Mouse (Mus musculus): ENCODE measurements at regions not wholly inside any gene's neighbourhood (a gene's known extent, or its start where the extent isn't known, plus 50 kb on each side); places are given as distances from the start of the nearest gene placed in this dataset.
A peak's percentile ranks its signal among the peaks of the same experiment; 100 is the strongest.
"Not testable (repeated sequence)": the region's sequence is repeated elsewhere in the genome, so short reads cannot be mapped to it uniquely, and the experiment has no call there.

DNA sequence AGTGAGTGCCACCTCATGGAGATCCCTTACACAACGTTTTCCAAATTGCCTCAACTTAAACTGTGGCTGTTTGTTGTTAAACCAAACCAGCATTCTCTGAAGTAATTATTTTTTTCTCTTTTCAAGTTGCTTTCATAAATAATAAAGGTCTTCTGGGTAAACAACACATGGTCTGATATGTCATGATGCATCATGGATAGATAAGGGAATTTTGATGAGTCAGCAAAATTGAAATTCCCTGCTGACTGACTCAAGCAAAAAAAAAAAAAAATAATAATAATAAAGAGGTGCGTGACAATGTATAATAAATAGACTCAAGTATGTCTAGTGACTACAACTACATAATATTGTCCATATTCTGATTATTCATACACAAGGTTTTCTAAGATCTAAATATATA lies 201.8 kb downstream of the Adgb start:
- no peak for ATAC-seq (replicated peaks; ENCODE audit: insufficient number of reproducible peaks, low FRiP score, low TSS enrichment, poor library complexity, severe bottlenecking)

DNA sequence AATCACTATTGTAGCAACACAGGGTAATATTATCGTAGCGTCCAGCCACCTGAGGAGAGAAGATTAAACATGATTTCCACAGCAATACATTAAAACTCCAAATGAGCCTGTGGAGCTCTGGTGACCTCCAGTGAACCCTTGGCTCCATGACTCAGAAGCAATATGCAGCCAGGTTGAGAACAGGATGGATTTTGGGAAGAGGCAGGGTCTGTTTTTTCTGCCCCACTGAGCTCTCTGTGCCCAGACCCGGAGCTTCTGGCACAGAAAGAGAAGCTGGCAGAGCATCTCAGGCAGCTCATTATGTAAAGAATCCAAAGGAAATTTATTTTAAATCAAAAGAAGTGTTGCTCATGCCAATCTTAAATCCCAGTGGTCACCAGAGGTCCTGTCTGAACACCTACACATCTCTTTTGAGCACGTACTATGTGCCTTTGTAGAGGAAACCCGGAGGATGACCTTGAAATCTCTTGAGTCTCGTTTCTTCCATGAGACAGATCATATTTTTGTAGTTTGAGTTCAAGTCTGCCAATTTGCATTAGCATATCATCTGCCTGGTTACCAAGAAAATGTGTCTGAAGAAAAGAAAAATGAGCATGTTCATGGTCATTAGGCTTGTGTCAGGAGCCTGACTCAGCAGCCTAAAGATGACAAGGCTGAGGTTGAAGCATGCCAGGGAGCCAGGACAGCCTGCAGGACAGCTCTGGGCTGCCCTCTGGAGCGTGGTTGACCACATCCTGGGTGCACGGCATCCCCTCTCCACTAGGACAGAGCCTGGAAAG lies 219.4 kb downstream of the Adgb start:
- no peak for ATAC-seq (replicated peaks; ENCODE audit: insufficient number of reproducible peaks, low FRiP score, low TSS enrichment, poor library complexity, severe bottlenecking)

DNA sequence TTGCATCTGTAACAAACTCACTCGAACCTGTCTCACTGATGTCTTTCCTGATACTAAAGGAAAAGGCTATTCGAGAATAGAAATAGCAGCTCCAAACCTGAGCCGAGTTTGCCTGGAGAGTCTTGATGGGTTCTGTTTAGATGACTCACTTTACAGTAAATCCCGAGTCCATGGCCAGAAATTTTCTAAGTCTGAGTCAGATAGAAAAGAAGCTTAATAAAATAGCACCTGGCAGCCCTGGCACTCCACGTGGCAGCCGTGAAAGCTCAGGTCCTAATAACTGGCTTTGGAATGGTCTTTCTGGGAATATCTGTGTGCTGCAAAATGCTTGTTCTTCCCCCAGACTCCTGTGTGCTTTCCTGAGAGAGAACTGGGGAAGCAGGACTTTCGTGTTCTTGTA lies 220.0 kb downstream of the Adgb start:
- ATAC-seq (replicated peaks; ENCODE audit: insufficient number of reproducible peaks, low FRiP score, low TSS enrichment, poor library complexity, severe bottlenecking): no peak

DNA sequence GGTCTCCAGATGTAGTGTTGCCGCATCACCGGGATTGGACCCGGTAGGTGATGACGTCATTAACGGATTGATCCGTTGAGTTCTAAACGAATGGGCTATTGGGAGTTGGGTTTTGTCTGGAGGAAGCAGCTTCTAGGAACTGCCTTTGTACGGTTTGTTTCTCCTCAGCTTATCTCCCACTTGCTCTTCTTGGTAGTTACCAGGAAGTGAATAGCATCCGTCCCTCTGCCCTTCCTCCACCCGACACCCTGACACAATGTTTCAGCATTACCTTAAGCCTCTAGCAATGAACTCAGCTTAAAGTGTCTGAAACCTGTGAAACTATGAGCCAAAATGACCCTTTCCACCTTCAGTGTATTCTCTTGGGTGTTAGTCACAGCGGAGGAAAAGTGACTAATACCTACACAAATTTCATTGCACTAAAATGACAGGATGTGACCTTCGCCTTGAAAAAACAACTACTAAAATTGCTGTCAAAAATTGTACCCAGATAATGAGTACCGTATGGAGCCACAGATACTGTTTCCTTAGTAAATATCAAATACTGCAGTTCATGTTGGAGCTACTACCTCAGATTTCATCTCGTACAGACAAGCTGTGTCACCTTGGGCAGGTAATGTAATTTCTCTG lies 237.1 kb downstream of the Adgb start:
- no peak for ATAC-seq (replicated peaks; ENCODE audit: insufficient number of reproducible peaks, low FRiP score, low TSS enrichment, poor library complexity, severe bottlenecking)

- no peak for ATAC-seq (replicated peaks; ENCODE audit: insufficient number of reproducible peaks, low FRiP score, low TSS enrichment, poor library complexity, severe bottlenecking)
These were observed 247.5 kb downstream of the Adgb start for GRCm38 (mm10) chr10:10224582-10225144.

- ATAC-seq (replicated peaks; ENCODE audit: insufficient number of reproducible peaks, low FRiP score, low TSS enrichment, poor library complexity, severe bottlenecking): no peak
These were observed 252.4 kb downstream of the Adgb start for GRCm38 (mm10) chr10:10219726-10220125.

- no peak for ATAC-seq (replicated peaks; ENCODE audit: insufficient number of reproducible peaks, low FRiP score, low TSS enrichment, poor library complexity, severe bottlenecking)
These were observed 255.2 kb downstream of the Adgb start for GRCm38 (mm10) chr10:10216892-10217291.

DNA sequence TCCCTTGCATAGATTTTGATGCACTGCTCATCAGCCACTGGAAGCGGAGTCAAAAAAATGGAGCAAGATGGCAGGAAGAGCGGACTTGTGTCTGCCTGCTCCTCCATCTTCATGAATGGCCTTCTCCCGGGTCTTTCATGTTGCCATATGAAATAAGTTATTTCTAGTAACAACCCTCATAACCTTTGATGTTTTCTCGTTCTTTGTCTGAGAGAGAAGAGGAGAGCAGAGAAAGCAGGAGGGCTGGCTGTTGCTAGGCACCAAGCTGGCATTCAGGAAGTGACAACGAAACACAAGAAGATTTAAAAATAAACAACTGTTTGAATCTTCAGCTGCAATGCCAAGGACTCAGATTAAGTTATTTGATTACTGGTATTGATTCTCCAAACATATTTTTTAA lies 256.8 kb downstream of the Adgb start:
- ATAC-seq (replicated peaks; ENCODE audit: insufficient number of reproducible peaks, low FRiP score, low TSS enrichment, poor library complexity, severe bottlenecking): no peak

GRCm38 (mm10) chr10:10208354-10208753 lies 263.8 kb downstream of the Adgb start:
- ATAC-seq (replicated peaks; ENCODE audit: insufficient number of reproducible peaks, low FRiP score, low TSS enrichment, poor library complexity, severe bottlenecking): no peak

GRCm38 (mm10) chr10:10205805-10206520 lies 266.2 kb downstream of the Adgb start:
- ATAC-seq (replicated peaks; ENCODE audit: insufficient number of reproducible peaks, low FRiP score, low TSS enrichment, poor library complexity, severe bottlenecking): no peak

DNA sequence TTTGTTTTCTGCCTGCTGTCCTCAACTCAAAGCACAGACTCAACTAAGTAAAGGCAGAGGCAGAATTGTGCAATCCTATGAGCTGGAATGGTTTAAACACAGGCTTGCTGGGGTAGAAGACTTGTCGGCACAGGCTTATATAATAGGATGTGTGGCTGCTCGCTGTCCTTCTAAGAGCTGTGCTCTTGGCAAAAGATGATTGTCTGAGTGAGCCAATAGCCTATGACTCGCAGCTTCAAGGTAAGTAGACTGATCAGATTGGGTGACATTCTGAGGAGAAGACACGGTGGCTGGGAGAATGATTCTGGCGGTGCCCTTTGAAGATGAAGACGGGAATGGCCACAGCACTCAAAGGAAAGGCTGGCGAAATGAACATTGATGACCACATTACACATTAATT lies 268.1 kb downstream of the Adgb start:
- ATAC-seq (replicated peaks; ENCODE audit: insufficient number of reproducible peaks, low FRiP score, low TSS enrichment, poor library complexity, severe bottlenecking): no peak

GRCm38 (mm10) chr10:10190308-10190707 lies 281.8 kb downstream of the Adgb start:
- ATAC-seq (replicated peaks; ENCODE audit: insufficient number of reproducible peaks, low FRiP score, low TSS enrichment, poor library complexity, severe bottlenecking): no peak

DNA sequence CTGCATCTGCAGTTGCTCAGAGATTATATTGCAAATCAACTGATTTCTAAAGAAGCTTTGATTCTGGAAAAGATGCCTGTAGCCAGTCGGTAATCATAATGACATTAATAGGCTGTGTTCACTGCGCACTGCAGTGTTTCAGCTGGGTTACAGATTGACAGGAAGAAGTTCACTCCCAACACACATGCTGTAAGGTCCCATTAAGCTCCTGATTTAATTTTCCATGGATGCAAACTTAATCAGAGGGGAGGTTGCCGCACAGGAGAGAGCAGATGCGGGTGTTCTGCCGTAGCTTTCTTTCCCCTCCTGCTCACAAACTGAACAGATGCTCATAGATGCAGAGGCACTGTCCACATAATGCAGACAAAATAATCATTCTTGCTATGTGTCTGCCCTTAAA lies 284.0 kb downstream of the Adgb start:
- no peak for ATAC-seq (replicated peaks; ENCODE audit: insufficient number of reproducible peaks, low FRiP score, low TSS enrichment, poor library complexity, severe bottlenecking)

GRCm38 (mm10) chr10:10186721-10187120 lies 285.4 kb downstream of the Adgb start:
- ATAC-seq (replicated peaks; ENCODE audit: insufficient number of reproducible peaks, low FRiP score, low TSS enrichment, poor library complexity, severe bottlenecking): no peak

DNA sequence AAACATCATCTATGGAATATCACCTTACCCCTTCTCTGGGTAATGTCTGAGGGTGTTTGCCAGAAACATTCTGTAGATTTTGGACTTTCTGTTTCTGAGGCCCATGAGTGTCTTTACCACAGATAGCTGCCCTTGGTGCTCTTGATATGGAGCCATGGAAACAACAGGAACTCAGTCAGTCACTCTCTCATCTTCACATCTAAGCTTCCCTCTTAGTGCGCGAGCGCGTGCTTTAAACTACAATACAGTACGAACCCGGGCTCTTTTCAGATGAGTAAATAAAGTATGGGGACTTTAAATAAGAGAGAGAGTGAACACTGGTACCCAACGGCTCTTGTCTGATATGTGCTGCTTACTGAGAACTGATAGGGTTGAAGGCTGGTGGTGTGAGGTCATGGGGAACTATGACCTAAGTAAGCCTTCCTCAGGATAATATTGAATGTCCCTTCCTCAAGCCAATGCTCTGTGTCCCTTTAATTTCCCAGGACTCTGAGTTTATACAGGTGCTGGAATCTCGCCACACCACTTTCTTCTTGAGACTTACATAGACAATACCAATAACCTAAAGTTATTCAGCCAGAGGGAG lies 284.5 kb upstream of the Stxbp5 start:
- ATAC-seq (replicated peaks; ENCODE audit: insufficient number of reproducible peaks, low FRiP score, low TSS enrichment, poor library complexity, severe bottlenecking): no peak

DNA sequence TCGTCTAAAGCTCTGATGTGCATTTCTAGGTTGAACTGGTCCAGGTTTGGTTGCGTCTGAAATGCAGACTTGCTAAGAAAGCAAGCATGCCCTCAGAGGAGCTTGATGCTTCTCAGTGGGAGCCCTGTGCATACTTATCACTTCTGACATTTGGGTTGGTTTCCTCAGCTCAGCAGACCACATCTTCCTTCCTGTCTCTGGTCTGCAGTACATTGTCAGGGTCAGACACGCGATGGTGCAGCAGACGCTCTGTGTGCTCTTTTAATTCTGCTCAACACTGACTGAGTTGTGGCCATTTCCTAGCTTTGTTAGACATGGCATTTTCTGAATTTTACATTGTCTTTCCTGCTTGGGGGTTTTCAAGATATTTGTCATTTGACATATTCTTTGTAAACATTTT lies 283.5 kb upstream of the Stxbp5 start:
- ATAC-seq (replicated peaks; ENCODE audit: insufficient number of reproducible peaks, low FRiP score, low TSS enrichment, poor library complexity, severe bottlenecking): peak; percentile 83

DNA sequence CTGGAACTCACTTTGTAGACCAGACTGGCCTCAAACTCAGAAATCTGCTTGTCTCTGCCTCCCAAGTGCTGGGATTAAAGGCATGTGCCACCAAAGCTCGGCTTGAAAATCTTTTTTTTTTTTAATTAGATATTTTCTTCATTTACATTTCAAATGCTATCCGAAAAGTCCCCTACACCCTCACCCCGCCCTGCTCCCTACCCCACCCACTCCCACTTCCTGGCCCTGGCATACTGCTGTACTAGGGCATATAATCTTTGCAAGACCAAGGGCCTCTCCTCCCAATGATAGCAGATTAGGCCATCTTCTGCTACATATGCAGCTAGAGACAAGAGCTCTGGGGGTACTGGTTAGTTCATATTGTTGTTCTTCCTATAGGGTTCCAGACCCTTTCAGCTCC lies 276.2 kb upstream of the Stxbp5 start:
- not testable (repeated sequence) for ATAC-seq (replicated peaks; ENCODE audit: insufficient number of reproducible peaks, low FRiP score, low TSS enrichment, poor library complexity, severe bottlenecking)

Data from monocyte, adult 5-6 weeks (primary cell).